Mouse (Mus musculus) lung, postnatal 0 days (tissue): Measurements from ENCODE around the gene Acp7.

Source experiments
- CTCF ChIP-seq: IDR thresholded peaks from 2 replicates; pipeline ENCODE4 v1.5.1; 2016; ENCODE audit warnings: antibody characterized with exemption, mild to moderate bottlenecking
- EP300 ChIP-seq: IDR thresholded peaks from 2 replicates; pipeline ENCODE4 v1.6.1; 2016; ENCODE audit warnings: antibody characterized with exemption, mild to moderate bottlenecking, control low read depth

- TF ChIP-seq CTCF (no peak), EP300 (peak; percentile 31; the same call in 1 of the 2 replicates)
These were observed 72.6 kb downstream of the Acp7 start for GRCm38 (mm10) chr7:28558486-28558885.
